In the genomic region with DNA sequence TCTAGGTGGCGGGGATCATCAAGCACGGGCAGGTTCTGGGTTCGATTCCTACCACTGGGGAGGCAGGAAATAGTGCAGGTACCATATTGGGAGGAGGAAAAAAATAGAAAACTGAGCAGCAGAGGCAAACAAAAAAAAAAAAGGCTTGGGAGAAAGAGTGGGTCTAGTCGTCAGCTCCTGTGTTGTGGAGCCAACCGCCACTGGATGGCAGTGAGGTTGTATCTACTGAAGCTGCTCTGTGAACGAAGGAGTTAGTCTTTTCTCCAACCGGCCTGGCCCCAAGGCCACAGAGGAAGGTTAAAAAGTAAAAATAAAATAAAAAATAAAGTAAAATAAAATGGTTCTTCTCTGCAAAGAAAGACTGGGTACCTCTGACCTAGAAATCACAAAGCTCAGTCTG, we compare ENCODE assay signal across 7 mouse cellular contexts. TPM values are rescaled to one million over a fixed set of nuclear protein-coding genes. Genes with fewer than 3 reads are reported as not detected.
DNase-seq lines count a peak whose midpoint lies in the region; ATAC-seq and TF ChIP-seq lines count a peak whose summit lies in the region.

No protein-coding gene starts in this region.

- TF ChIP-seq CTCF in kidney, adult 2 months (conservative IDR thresholded peaks at IDR 0.05; ENCODE audit: insufficient read depth, insufficient read length, low read depth, low read length), result peak; percentile 70

- no peaks in the 10 kb centered on the region for H3K9me3 ChIP-seq in kidney, embryonic 16.5 days (ENCODE audit: low read length)
- no peaks in the 10 kb centered on the region for H3K9me3 ChIP-seq in hindbrain, embryonic 14.5 days (ENCODE audit: control insufficient read depth, low read length)

- H3K4me2 ChIP-seq in kidney, embryonic 16.5 days (replicated peaks; ENCODE audit: low read depth, low read length), result no peak overlapping the region
- no peak overlapping the region for H3K4me2 ChIP-seq in hindbrain, embryonic 14.5 days (replicated peaks)

- H3K27ac ChIP-seq in kidney, adult 2 months (ENCODE audit: insufficient read depth, low read depth, low read length), result 0 out of 2 replicates have a peak overlapping the region, but pooled peaks have one; percentile 62
- no peak overlapping the region; the same call in 1 of the 2 replicates for H3K27ac ChIP-seq in kidney, embryonic 16.5 days (ENCODE audit: low read length)
- H3K27ac ChIP-seq in hindbrain, embryonic 14.5 days, result no peak overlapping the region

- WGBS in kidney, adult 2 months, result 56% methylated on average over 7 of the region's 7 CpGs
- WGBS in kidney, embryonic 16.5 days, result 60% methylated on average over 7 of the region's 7 CpGs
- WGBS in hindbrain, embryonic 14.5 days, result 67% methylated on average over 7 of the region's 7 CpGs

- peaks cover 22% of the 10 kb centered on the region for H3K4me1 ChIP-seq in kidney, adult 2 months (ENCODE audit: control insufficient read depth, insufficient read depth, low read length)
- peaks cover 42% of the 10 kb centered on the region for H3K4me1 ChIP-seq in kidney, embryonic 16.5 days (ENCODE audit: insufficient read depth, low read length)
- 0 out of 2 replicates have a peak, but pooled peaks cover 11% of the 10 kb centered on the region for H3K4me1 ChIP-seq in hindbrain, embryonic 14.5 days (replicated peaks; ENCODE audit: control insufficient read depth, insufficient read depth, low read length)

- peak; percentile 60 for DNase-seq in kidney, adult 2 months
- DNase-seq in 416B (ENCODE audit: low read depth) (peak; percentile 57), ES-CJ7 (ENCODE audit: low read depth, low spot score) (peak; percentile 23)
- DNase-seq in hindbrain, embryonic 14.5 days (ENCODE audit: low spot score), result peak; percentile 62
- peak; percentile 50 to 53 for DNase-seq in lung, postnatal 4 days

- no peak for TF ChIP-seq POLR2A in kidney, adult 2 months (IDR thresholded peaks at IDR 0.05; ENCODE audit: low read depth, low read length)

- no peak overlapping the region for H3K4me3 ChIP-seq in kidney, adult 2 months (ENCODE audit: insufficient read depth, low read depth, low read length)
- no peak overlapping the region for H3K4me3 ChIP-seq in kidney, embryonic 16.5 days (ENCODE audit: low read length)
- no peak overlapping the region for H3K4me3 ChIP-seq in hindbrain, embryonic 14.5 days (replicated peaks; ENCODE audit: low read length)

- H3K36me3 ChIP-seq in kidney, adult 2 months (ENCODE audit: control insufficient read depth, insufficient read depth, low read length), result no peaks in the 10 kb centered on the region; the same call in 1 of the 2 replicates
- H3K36me3 ChIP-seq in kidney, embryonic 16.5 days (ENCODE audit: insufficient read depth, low read length), result no peaks in the 10 kb centered on the region
- H3K36me3 ChIP-seq in hindbrain, embryonic 14.5 days (replicated peaks; ENCODE audit: control insufficient read depth, insufficient read depth), result no peaks in the 10 kb centered on the region

- ATAC-seq in kidney, embryonic 16.5 days (ENCODE audit: low FRiP score, low TSS enrichment), result no peak
- no peak for ATAC-seq in hindbrain, embryonic 14.5 days (ENCODE audit: low FRiP score)
- ATAC-seq in inflammation-experienced regulatory T-cells, adult 6 months, result no peak

- H3K27me3 ChIP-seq in kidney, adult 2 months (replicated peaks; ENCODE audit: control insufficient read depth, insufficient read depth, low read length), result no peaks in the 10 kb centered on the region
- no peaks in the 10 kb centered on the region for H3K27me3 ChIP-seq in kidney, embryonic 16.5 days (ENCODE audit: insufficient read depth, low read length)
- no peaks in the 10 kb centered on the region for H3K27me3 ChIP-seq in hindbrain, embryonic 14.5 days (ENCODE audit: control insufficient read depth, insufficient read depth, low read length)

- H3K9ac ChIP-seq in kidney, embryonic 16.5 days (replicated peaks; ENCODE audit: low read length), result no peak overlapping the region
- H3K9ac ChIP-seq in hindbrain, embryonic 14.5 days, result no peak overlapping the region

RNA-seq across cellular contexts. Expression of a gene that starts 39.2 kb away (rescaled TPM):
- 17.1 and 21.2 TPM in 2 replicates for polyA plus RNA-seq in kidney, adult 2 months (2012; rRNA removed)
- 38.0 and 42.3 TPM in 2 replicates for polyA plus RNA-seq in kidney, embryonic 16.5 days (2015; fragmentation: Nextera tagmentation; extraction: Ambion mirVana)
- polyA plus RNA-seq in hindbrain, embryonic 14.5 days (2014; fragmentation: Nextera tagmentation; extraction: Ambion mirVana), result 86.7 and 94.5 TPM in 2 replicates
- 10 to 100 TPM; 78.0 to 94.8 (median 90.1) TPM for polyA plus RNA-seq in inflammation-experienced regulatory T-cells, adult 6 months (2017; shearing (Covaris generic))
